In the genomic region with DNA sequence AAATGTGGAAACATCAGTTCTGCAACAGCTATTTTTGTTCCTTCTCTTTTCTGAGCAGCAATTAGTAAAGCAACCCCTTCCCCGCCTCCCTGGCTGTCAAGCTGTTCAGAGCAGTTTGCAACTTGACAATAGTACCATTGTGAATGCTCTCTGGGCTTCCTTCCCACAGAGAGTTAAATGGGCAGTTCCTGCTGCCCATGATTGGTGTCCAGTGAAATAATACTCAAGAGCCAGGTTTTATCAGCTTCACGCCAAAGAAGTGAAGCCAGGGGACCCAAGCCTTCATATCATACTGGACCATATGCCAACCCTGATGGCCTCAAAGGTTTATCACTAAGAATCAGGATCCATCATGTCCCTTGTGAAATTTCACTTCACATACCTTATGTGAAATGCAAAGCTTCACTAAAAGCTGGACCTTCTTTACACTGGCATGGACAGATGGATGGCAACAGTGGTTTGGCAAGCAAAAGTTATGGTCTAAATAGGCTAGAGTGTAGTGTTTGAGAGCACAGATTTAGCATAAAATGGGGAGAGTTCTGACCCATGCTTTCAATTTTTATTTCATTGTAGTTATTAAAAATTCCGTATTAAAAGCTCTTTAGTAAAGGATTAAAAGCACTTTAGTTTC, we compare ENCODE assay signal across 12 mouse cellular contexts. TPM values are rescaled to one million over a fixed set of nuclear protein-coding genes. Genes with fewer than 3 reads are reported as not detected.
DNase-seq lines count a peak whose midpoint lies in the region; ATAC-seq lines count a peak whose summit lies in the region.
"Had no signal": no experiment of that assay in that cellular context is flagged by ENCODE, and none has a peak within 500 bp of the region (broad histone marks: within the 10 kb centered on the region; RNA-seq: fewer than 3 reads in every experiment).

No protein-coding gene starts in this region.

- no peak overlapping the region for H3K4me3 ChIP-seq in hindbrain, embryonic 15.5 days

- DNase-seq in cerebellum, postnatal 14 days: peak; percentile 21 to 41
- no peak for DNase-seq in cerebellum, postnatal 36 days
- DNase-seq in c-Kit-positive CD71-positive TER-119-positive erythroid progenitor cells, embryonic 14.5 days (ENCODE audit: low spot score): peak; percentile 61
- peak; percentile 54 for DNase-seq in mesoderm, embryonic 11.5 days (ENCODE audit: low read depth, low spot score)
- DNase-seq in adrenal gland, postnatal 14 days: no peak
- DNase-seq in testis, postnatal 10 days (ENCODE audit: low spot score): no peak
- DNase-seq: kidney, adult 18-20 months had no signal

- ATAC-seq in hindbrain, embryonic 15.5 days (ENCODE audit: low FRiP score, low read depth): peak; percentile 48; the same call in 1 of the 2 replicates
- no peak for ATAC-seq in erythroblast, adult 5-6 weeks (replicated peaks; ENCODE audit: low FRiP score, poor library complexity, severe bottlenecking)

- H3K9ac ChIP-seq in hindbrain, embryonic 15.5 days: no peak overlapping the region

- H3K36me3 ChIP-seq in hindbrain, embryonic 15.5 days: no peaks in the 10 kb centered on the region

- H3K4me2 ChIP-seq in hindbrain, embryonic 15.5 days: no peak overlapping the region
- H3K4me2 ChIP-seq: heart, embryonic 11.5 days had no signal

- 42% methylated on average over 3 of the region's 3 CpGs for WGBS in hindbrain, embryonic 15.5 days

- H3K27ac ChIP-seq in hindbrain, embryonic 15.5 days (replicated peaks): no peak overlapping the region

- no peaks in the 10 kb centered on the region for H3K4me1 ChIP-seq in hindbrain, embryonic 15.5 days (replicated peaks)

- H3K27me3 ChIP-seq in hindbrain, embryonic 15.5 days: no peaks in the 10 kb centered on the region

- H3K9me3 ChIP-seq in hindbrain, embryonic 15.5 days: no peaks in the 10 kb centered on the region

RNA-seq across cellular contexts. Expression of a gene that starts 23.5 kb away (rescaled TPM):
- polyA plus RNA-seq in hindbrain, embryonic 15.5 days (2015; fragmentation: Nextera tagmentation; extraction: Ambion mirVana): 1.8 and 2.5 TPM in 2 replicates
- total RNA-seq in adrenal gland, postnatal 14 days (2021): 1.0 and 1.5 TPM in 2 replicates
- not detected in 2 replicates for total RNA-seq in erythroblast, adult 5-6 weeks (2015; ENCODE audit: low replicate concordance)
- total RNA-seq in erythroblast, adult 5-6 weeks (2017; ENCODE audit: low replicate concordance): not detected in 2 replicates
- polyA plus RNA-seq: small intestine, adult 2 months had no signal

RNA-seq across cellular contexts. Expression of a gene that starts 57.7 kb away (rescaled TPM):
- not detected in 2 replicates for polyA plus RNA-seq in hindbrain, embryonic 15.5 days (2015; fragmentation: Nextera tagmentation; extraction: Ambion mirVana)
- not detected in 2 replicates for total RNA-seq in adrenal gland, postnatal 14 days (2021)
- total RNA-seq in erythroblast, adult 5-6 weeks (2015; ENCODE audit: low replicate concordance): not detected in 2 replicates
- not detected in 2 replicates for total RNA-seq in erythroblast, adult 5-6 weeks (2017; ENCODE audit: low replicate concordance)
- polyA plus RNA-seq: limb, embryonic 14.5 days; small intestine, adult 2 months had no signal

Comparison
In these comparisons a context has a peak if more than half of its experiments do, and no peak if none do; other contexts are left out.
1. DNase-seq: peak in cerebellum, postnatal 14 days (2 of 2), c-Kit-positive CD71-positive TER-119-positive erythroid progenitor cells, embryonic 14.5 days (single experiment) and mesoderm, embryonic 11.5 days (single experiment); none in cerebellum, postnatal 36 days (0 of 2), adrenal gland, postnatal 14 days (single experiment) and testis, postnatal 10 days (single experiment).